Mouse (Mus musculus) T-cell, adult 2 months (primary cell): ENCODE data around the gene Esrrg.

Experiments used
- DNase-seq: peaks from one replicate; pipeline ENCODE4 v3.0.0; 2022; ENCODE audit warnings: low spot score

The Esrrg gene

GRCm38 (mm10) chr1:187997584-187998338 lies 389.2 kb downstream of the Esrrg start:
- DNase-seq = no peak

GRCm38 (mm10) chr1:187999121-187999520 lies 390.5 kb downstream of the Esrrg start:
- no peak for DNase-seq

- DNase-seq = no peak
Observed at GRCm38 (mm10) chr1:188000189-188000588, 391.6 kb downstream of the Esrrg start.

- no peak for DNase-seq
Observed at GRCm38 (mm10) chr1:188006820-188007491, 398.4 kb downstream of the Esrrg start.

GRCm38 (mm10) chr1:188008476-188008875 lies 399.9 kb downstream of the Esrrg start:
- no peak for DNase-seq

- no peak for DNase-seq
Observed at GRCm38 (mm10) chr1:188009868-188010267, 401.3 kb downstream of the Esrrg start.

- DNase-seq = no peak
Observed at GRCm38 (mm10) chr1:188010860-188011259, 402.3 kb downstream of the Esrrg start.

- DNase-seq = no peak
Observed at GRCm38 (mm10) chr1:188014411-188014810, 405.8 kb downstream of the Esrrg start.

GRCm38 (mm10) chr1:188017956-188018862 lies 409.6 kb downstream of the Esrrg start:
- no peak for DNase-seq

GRCm38 (mm10) chr1:188029205-188029604 lies 420.6 kb downstream of the Esrrg start:
- no peak for DNase-seq

- DNase-seq = no peak
Observed at GRCm38 (mm10) chr1:188030116-188030515, 421.5 kb downstream of the Esrrg start.

- DNase-seq = no peak
Observed at GRCm38 (mm10) chr1:188031276-188031675, 422.7 kb downstream of the Esrrg start.

- DNase-seq = no peak
Observed at GRCm38 (mm10) chr1:188035957-188036356, 427.4 kb downstream of the Esrrg start.

- DNase-seq = no peak
Observed at GRCm38 (mm10) chr1:188046691-188047121, 438.1 kb downstream of the Esrrg start.

- no peak for DNase-seq
Observed at GRCm38 (mm10) chr1:188047148-188047547, 438.6 kb downstream of the Esrrg start.

GRCm38 (mm10) chr1:188055888-188056287 lies 447.3 kb downstream of the Esrrg start:
- no peak for DNase-seq

GRCm38 (mm10) chr1:188057892-188058291 lies 449.3 kb downstream of the Esrrg start:
- DNase-seq = no peak

GRCm38 (mm10) chr1:188059006-188059405 lies 450.4 kb downstream of the Esrrg start:
- no peak for DNase-seq

- no peak for DNase-seq
Observed at GRCm38 (mm10) chr1:188060493-188060892, 451.9 kb downstream of the Esrrg start.

- DNase-seq = no peak
Observed at GRCm38 (mm10) chr1:188068833-188069232, 460.2 kb downstream of the Esrrg start.

GRCm38 (mm10) chr1:188069849-188070248 lies 461.3 kb downstream of the Esrrg start:
- DNase-seq = no peak

GRCm38 (mm10) chr1:188077561-188078195 lies 469.1 kb downstream of the Esrrg start:
- no peak for DNase-seq
